Mouse (Mus musculus) midbrain, postnatal 0 days (tissue): Measurements from ENCODE around the gene Itgb3. TPM values are rescaled to one million over a fixed set of nuclear protein-coding genes. Genes with fewer than 3 reads are reported as not detected.

Experiments
- ATAC-seq: fragments of 200-750 bp; cut with Nextera tagmentation; 2 replicates; pipeline ENCODE4 v1.8.0; 2017; ENCODE audit warnings: moderate number of reproducible peaks, mild to moderate bottlenecking, moderate TSS enrichment, moderate library complexity; ENCODE audit not compliant: low FRiP score
- DNase-seq: peaks from one replicate; pipeline ENCODE4 v3.0.0-alpha.2; 2015; ENCODE audit warnings: low spot score
- H3K27ac ChIP-seq: fragments of 300-500 bp; sonication (generic); 2 replicates; pipeline ENCODE4 v1.5.1; 2014; ENCODE audit warnings: low read depth, mild to moderate bottlenecking, low read length, mixed read lengths
- H3K27me3 ChIP-seq: fragments of 300-500 bp; sonication (generic); 2 replicates; pipeline ENCODE4 v1.6.1; 2014; ENCODE audit warnings: low read length, control low read depth, mixed read lengths; ENCODE audit not compliant: insufficient read depth
- H3K36me3 ChIP-seq: fragments of 300-500 bp; sonication (generic); 2 replicates; pipeline ENCODE4 v1.6.1; 2014; ENCODE audit warnings: low read length, control low read depth, mixed read lengths; ENCODE audit not compliant: insufficient read depth
- H3K4me1 ChIP-seq: fragments of 300-500 bp; sonication (generic); 2 replicates; pipeline ENCODE4 v1.6.1; 2014; ENCODE audit warnings: mild to moderate bottlenecking, control low read depth, antibody characterized with exemption, low read length, mixed read lengths; ENCODE audit not compliant: insufficient read depth
- H3K4me2 ChIP-seq: fragments of 300-500 bp; sonication (generic); 2 replicates; pipeline ENCODE4 v1.6.1; 2014; ENCODE audit warnings: low read depth, mild to moderate bottlenecking, low read length, mixed read lengths; ENCODE audit not compliant: poor library complexity, severe bottlenecking
- H3K4me3 ChIP-seq: fragments of 300-500 bp; sonication (generic); 2 replicates; pipeline ENCODE4 v1.5.1; 2014; ENCODE audit warnings: low read depth, mild to moderate bottlenecking, low read length, moderate library complexity
- H3K9ac ChIP-seq: fragments of 300-500 bp; sonication (generic); replicated peaks from 2 replicates; pipeline ENCODE4 v1.6.1; 2014; ENCODE audit warnings: mild to moderate bottlenecking, low read length, moderate library complexity, mixed read lengths; ENCODE audit not compliant: poor library complexity, severe bottlenecking
- H3K9me3 ChIP-seq: fragments of 300-500 bp; sonication (generic); 2 replicates; pipeline ENCODE4 v1.6.1; 2016; ENCODE audit warnings: low read length, control low read depth
- CTCF ChIP-seq: IDR thresholded peaks from 2 replicates; pipeline ENCODE4 v1.5.1; 2016; ENCODE audit warnings: antibody characterized with exemption, mild to moderate bottlenecking
- WGBS: fragments of 180-500 bp; shearing (Covaris S2); extraction: QIAGEN DNeasy Blood & Tissue Kit; methylation state at CpG from one replicate; pipeline ENCODE4 v1.1.7; 2014; 5-methylcytosine and 5-hydroxymethylcytosine counted together
- polyA plus RNA-seq: library from polyadenylated mRNA; unstranded; fragments of >200 nt; fragmentation: Nextera tagmentation; extraction: Ambion mirVana; gene quantifications from 2 replicates; pipeline ENCODE4 v1.2.1, GENCODE M21; 2015
- total RNA-seq: library from RNA; depleted of rRNA; stranded (reverse); fragments of >200 nt; gene quantifications from 2 replicates; pipeline ENCODE4 v1.2.3, GENCODE M21; 2014

Gene Itgb3
- total and polyA plus RNA-seq, 2 experiments from 2014 or later, result 0.62 to 1.5 TPM

DNA sequence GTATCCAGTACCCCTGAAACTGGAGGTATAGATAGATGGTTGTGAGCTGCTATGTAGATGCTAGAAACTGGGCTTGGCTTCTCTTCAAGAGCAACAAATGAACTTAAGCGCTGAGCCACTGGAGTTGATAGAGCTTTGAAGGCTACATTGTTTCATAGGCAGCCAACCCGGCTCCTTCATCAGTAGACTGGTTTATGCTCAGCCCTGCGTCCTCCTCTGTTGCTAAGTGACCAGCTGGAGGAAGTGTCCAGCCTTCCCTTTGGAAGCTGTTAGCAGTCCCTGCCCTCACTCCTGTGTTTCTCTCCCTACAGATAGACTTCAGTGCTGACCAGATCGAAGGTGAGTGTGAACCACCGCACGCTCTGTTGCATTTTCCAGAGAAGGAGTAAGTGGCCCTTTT lies 27.7 kb upstream of the Itgb3 start:
- Histone ChIP-seq H3K27me3 (no peaks in the 10 kb centered on the region), H3K9ac (no peak overlapping the region), H3K27ac (no peak overlapping the region), H3K4me3 (no peak overlapping the region), H3K4me2 (no peak overlapping the region), H3K4me1 (0 out of 2 replicates have a peak, but pooled peaks cover 3% of the 10 kb centered on the region), H3K36me3 (no peaks in the 10 kb centered on the region), H3K9me3 (no peaks in the 10 kb centered on the region)
- no peak for TF ChIP-seq CTCF
- ATAC-seq, result no peak
- DNase-seq, result peak; percentile 20
- WGBS, result 62% methylated on average over 6 of the region's 6 CpGs

DNA sequence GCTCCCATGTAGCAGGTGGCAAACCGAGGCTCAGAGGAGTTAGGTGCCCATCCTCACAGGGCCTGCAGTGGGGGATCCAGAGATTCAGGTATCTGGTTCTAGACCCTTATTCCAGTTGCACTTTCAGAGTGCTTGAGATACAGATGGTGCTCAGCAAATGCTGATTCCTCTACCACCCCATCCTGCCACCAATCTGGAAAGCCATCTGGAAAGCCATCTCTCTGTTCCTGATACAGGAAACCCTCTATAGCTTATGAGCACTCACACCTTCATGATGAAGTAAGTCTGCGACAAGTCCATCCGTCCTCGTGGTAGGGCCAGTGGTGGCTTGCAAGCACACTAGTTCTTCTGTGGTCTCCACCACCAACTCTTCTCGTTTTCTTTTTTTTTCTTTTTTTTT lies 27.2 kb upstream of the Itgb3 start:
- H3K36me3 ChIP-seq, result no peaks in the 10 kb centered on the region
- H3K4me2 ChIP-seq, result no peak overlapping the region
- H3K27me3 ChIP-seq, result no peaks in the 10 kb centered on the region
- no peak overlapping the region for H3K4me3 ChIP-seq
- ATAC-seq, result no peak
- no peak overlapping the region for H3K27ac ChIP-seq
- WGBS, result 92% methylated on average over 5 of the region's 5 CpGs
- DNase-seq, result no peak
- no peak overlapping the region for H3K9ac ChIP-seq
- no peaks in the 10 kb centered on the region for H3K9me3 ChIP-seq
- 0 out of 2 replicates have a peak, but pooled peaks cover 3% of the 10 kb centered on the region for H3K4me1 ChIP-seq
- TF ChIP-seq CTCF, result no peak

DNA sequence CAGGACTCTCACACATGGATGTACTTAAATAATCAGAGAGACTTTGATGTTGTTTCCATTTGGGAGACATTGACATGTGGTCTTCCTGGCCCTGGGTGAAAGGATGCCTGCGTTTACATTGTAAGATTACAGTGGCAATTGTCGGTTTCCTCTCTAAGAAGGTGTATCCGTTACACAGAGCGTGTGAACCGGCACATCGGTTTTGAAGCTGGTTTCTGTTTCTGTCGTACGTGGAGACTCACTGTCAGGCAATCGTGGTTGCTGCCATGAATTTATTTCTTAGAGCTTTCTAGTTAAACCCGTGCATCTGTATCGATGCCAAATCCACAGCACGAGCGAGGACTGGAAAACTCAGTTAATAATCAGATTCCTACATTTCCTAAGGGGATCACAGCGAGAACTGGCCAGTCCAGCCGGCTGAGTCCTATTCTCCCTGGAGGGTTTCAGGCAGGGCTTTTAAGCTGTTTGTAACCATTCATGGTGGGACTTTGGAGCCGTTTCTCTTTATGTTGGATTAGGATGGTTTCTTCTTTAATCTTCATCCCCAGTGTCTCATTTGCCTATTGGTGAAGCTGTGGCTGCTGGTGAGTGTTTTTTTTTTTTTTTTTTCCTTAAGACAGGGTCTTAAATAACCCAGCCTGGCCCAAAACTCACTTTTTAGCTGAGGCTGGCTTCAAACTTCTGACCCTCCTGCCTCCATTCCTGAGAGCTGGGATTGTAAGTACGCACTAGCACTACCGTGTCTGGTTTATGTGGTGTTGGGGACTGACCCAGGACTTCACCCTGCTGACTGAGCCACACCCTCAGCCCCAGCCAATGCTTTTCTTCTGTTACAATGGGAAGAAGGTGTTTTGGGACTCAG lies 26.1 kb upstream of the Itgb3 start:
- 0 out of 2 replicates have a peak overlapping the region, but pooled peaks have one; percentile 16 for H3K4me2 ChIP-seq
- no peak overlapping the region for H3K9ac ChIP-seq
- H3K4me3 ChIP-seq, result no peak overlapping the region
- 0 out of 2 replicates have a peak overlapping the region, but pooled peaks have one; percentile 8 for H3K27ac ChIP-seq
- H3K36me3 ChIP-seq, result no peaks in the 10 kb centered on the region
- ATAC-seq (no peak), DNase-seq (peak; percentile 8)
- TF ChIP-seq CTCF, result no peak
- no peaks in the 10 kb centered on the region for H3K27me3 ChIP-seq
- H3K9me3 ChIP-seq, result no peaks in the 10 kb centered on the region
- H3K4me1 ChIP-seq, result 0 out of 2 replicates have a peak, but pooled peaks cover 3% of the 10 kb centered on the region
- WGBS, result 34% methylated on average over 18 of the region's 18 CpGs

DNA sequence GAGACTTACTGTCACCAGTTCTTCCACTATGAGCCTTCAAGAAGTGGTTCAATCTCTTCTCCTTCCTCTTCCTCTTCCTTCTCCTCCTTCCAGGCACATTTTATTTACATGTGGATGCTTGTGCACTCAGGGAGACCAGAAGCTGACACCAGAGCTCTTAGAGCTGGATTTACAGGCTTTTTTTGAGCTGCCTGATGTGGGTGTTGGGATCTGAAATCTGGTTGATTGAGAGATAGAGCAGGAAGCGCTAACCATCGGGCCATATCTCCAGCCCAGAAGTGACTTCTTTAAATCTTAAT lies 25.5 kb upstream of the Itgb3 start:
- Histone ChIP-seq H3K4me3 (no peak overlapping the region), H3K4me1 (0 out of 2 replicates have a peak, but pooled peaks cover 3% of the 10 kb centered on the region), H3K27ac (no peak overlapping the region), H3K9ac (no peak overlapping the region), H3K4me2 (no peak overlapping the region), H3K36me3 (no peaks in the 10 kb centered on the region), H3K27me3 (no peaks in the 10 kb centered on the region), H3K9me3 (no peaks in the 10 kb centered on the region)
- no peak for DNase-seq
- WGBS, result 92% methylated on average over 2 of the region's 2 CpGs
- no peak for ATAC-seq
- TF ChIP-seq CTCF, result no peak

DNA sequence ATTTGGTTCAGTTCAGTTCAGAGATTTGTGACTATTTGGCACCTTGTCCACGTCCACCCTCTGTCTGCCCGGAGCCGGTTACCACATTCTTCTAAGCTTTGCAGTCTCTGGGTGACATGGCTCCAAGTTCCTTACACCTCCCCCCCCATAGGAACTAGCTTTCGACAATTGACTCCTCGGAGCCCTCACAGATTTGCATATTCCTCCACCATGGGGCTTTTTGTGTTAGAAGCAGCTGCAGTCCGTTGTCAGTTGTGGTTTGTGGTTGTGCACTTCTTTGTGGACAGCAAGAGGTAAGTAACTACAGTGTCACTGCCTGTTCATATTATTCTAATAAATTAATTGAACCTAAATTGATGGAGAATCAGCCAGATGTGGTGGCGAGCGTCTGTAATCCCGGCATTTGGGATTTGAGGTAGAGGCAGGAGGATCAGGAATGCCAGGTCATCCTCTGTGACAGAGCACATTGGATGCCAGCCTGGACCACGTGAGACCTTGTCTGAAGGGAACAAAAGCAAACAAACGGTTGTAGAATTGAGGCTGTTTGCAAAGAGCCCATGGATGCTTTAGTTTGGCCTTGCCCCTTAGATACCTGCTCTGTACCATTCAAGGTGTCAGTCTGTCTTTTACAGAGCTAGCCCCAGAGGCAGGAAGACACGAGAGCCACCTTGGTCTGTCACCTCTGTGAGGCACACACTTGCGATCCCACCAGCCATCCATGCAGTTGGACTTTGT lies 25.0 kb upstream of the Itgb3 start:
- Histone ChIP-seq H3K27me3 (no peaks in the 10 kb centered on the region), H3K4me1 (0 out of 2 replicates have a peak, but pooled peaks cover 3% of the 10 kb centered on the region), H3K9ac (no peak overlapping the region), H3K9me3 (no peaks in the 10 kb centered on the region), H3K27ac (no peak overlapping the region), H3K4me2 (no peak overlapping the region), H3K36me3 (no peaks in the 10 kb centered on the region), H3K4me3 (no peak overlapping the region)
- WGBS, result 59% methylated on average over 13 of the region's 13 CpGs
- no peak for TF ChIP-seq CTCF
- ATAC-seq, result no peak
- DNase-seq, result no peak

DNA sequence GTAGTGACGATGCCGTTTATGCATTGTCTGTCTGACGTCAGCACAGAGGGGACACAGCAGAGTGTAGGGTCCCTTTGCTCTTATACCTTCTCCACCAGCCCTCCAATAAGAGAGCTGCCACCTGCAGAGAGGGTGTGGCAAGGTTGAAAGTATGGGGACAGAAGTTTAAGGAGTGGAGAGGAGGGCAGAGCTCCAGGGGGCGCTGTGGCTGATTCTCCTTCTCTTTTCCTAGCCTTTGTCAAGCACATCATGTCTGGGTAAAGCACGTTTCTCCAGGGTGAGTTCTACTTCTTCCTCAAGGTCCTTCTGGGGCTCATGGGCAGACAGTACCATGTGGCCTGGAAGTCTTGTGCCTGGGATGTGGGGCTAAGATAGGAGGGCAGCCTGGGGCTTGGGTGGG lies 22.3 kb upstream of the Itgb3 start:
- Histone ChIP-seq H3K27me3 (no peaks in the 10 kb centered on the region), H3K4me1 (no peaks in the 10 kb centered on the region), H3K9ac (no peak overlapping the region), H3K36me3 (no peaks in the 10 kb centered on the region), H3K4me3 (no peak overlapping the region), H3K4me2 (no peak overlapping the region), H3K9me3 (no peaks in the 10 kb centered on the region), H3K27ac (no peak overlapping the region)
- WGBS, result 75% methylated on average over 5 of the region's 5 CpGs
- no peak for TF ChIP-seq CTCF
- DNase-seq (no peak), ATAC-seq (no peak)
